Mouse (Mus musculus) E14TG2a.4 (cell line): ENCODE data around the gene Tmem101.

ENCODE experiments used
- CTCF ChIP-seq: conservative IDR thresholded peaks from 2 replicates; pipeline ENCODE4 v1.5.1; 2014; ENCODE audit warnings: low read length
- NANOG ChIP-seq: IDR thresholded peaks from 2 replicates; pipeline ENCODE4 v1.6.1; 2014; ENCODE audit warnings: borderline replicate concordance, low read length, mixed read lengths
- POU5F1 ChIP-seq: IDR thresholded peaks from 2 replicates; pipeline ENCODE4 v1.6.1; 2014; ENCODE audit warnings: low read length, borderline replicate concordance

DNA sequence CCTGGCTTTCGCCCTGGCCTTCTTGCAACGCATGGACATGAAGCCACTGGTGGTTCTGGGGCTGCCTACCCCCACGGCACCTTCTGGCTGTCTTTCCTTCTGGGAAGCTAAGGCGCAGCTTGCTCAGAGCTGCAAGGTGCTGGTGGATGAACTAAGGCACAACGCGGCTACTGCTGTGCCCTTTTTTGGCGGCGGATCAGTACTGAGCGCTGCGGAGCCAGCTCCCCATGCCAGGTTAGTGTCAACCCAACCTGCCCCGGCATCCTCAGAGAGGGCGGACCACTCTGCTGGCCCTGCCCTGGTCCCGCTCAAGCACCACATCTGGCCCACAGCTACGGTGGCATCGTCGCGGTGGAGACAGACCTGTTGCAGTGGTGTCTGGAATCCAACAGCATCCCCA lies 9.7 kb downstream of the Tmem101 start:
- no peak for TF ChIP-seq CTCF
- no peak for TF ChIP-seq POU5F1
- no peak for TF ChIP-seq NANOG
